Mouse (Mus musculus): ENCODE data around the gene Kcnd3. TPM values are rescaled to one million over a fixed set of nuclear protein-coding genes. Genes with fewer than 3 reads are reported as not detected.
A peak's percentile ranks its signal among the peaks of the same experiment; 100 is the strongest.

Kcnd3 gene
- total RNA-seq, 2 experiments from 2014 or later: 61.6 to 63.9 TPM

DNA sequence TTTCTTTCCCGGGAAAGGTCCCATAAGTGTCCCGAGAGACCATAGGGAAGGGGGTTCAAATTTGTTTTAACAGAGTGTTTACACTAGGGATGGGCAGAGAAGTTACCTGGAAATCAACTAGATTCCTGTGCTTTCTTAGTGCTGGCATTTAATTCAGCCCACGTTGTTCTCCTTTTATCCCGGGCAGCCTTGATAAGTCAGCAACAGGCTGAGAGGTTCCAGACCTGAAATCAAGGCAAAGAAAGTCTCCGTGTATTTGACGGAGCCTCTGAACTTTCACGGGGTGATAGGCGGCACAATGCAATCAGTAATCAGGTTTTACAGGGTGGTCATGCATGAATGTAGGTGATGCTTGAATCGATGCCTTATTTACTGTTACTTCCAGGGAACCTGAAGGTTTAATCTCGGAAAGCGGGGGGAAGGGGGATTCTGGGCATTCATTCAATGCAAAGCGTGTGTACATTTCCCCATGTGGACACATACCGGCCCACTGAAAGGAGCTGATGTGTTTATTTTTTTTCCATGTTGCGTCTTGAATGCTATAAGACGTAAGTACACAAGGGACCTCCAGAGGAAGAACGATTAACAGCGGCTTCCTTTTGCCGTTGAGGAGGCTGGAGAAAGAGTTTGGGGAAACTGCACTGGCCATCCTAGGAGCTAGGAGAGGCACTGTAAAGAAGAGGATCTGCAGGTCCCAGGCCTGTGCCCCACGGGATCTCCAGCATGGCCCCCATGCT is 1.3 kb downstream of the Kcnd3 start:
- no peak for DNase-seq (ENCODE audit: low spot score in 2 of 2)

- DNase-seq (ENCODE audit: low spot score in 2 of 2): no peak
These were observed 5.5 kb downstream of the Kcnd3 start for GRCm38 (mm10) chr3:105457657-105458056.

DNA sequence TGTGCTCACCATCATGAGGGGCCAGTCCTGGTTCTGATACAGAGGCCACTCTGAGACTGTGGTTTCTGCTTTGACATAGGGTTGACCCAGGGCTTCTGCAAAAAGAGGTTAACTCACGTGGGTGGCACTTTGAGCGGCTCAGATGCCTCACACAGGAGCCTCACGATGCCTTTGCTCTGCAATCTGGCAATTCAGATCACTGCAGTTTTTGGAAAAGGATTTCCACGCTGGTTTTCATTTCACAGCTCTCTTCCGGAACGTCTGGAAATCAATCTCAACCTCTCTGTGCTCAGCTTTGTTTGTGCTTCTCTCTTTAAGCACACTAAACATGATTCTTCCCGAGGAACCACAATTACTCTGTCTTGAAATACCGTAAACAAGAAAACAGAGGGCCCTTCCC is 14.4 kb downstream of the Kcnd3 start:
- DNase-seq (ENCODE audit: low spot score in 2 of 2): no peak

- no peak for DNase-seq (ENCODE audit: low spot score in 2 of 2)
These were observed 20.4 kb downstream of the Kcnd3 start for GRCm38 (mm10) chr3:105472564-105472963.

DNA sequence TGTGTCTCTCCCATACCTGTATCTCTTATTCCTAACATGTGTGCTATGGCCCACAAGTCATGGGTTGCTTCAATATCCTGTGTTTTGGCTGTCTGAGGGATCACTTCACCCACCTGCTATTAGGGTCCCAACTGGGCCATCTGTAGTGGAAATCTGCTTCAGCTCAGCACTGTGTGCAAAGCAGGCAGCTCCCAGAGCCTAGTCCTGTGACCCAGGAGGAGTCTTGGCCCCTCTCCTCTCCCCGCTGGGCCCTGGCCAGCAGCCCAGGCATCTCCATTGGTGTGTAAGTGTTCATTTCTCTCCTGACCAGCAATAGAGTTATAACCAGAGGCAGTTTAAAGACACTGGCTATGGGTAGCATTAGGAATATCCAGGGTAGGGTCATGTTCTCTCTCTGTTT is 24.3 kb downstream of the Kcnd3 start:
- DNase-seq (ENCODE audit: low spot score in 2 of 2): no peak

DNA sequence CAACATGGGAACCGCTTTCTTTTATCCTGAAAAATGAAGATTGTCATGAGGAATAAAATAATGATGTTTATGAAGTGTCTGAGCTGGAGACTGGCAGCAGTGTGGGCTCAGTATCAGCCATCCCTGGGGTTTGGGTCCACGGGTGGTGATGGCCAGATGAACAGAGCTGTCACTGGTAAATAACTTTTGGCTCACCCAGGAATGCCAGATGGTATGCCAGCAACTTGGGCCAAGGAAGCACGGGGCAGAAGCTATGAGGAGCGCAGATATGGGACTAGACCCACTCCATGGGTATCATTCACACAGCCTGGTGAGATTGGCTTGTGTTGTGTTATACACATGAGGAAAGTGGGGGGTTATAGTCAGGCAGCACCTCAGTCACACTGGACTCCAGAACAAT is 26.7 kb downstream of the Kcnd3 start:
- no peak for DNase-seq (ENCODE audit: low spot score in 2 of 2)

DNA sequence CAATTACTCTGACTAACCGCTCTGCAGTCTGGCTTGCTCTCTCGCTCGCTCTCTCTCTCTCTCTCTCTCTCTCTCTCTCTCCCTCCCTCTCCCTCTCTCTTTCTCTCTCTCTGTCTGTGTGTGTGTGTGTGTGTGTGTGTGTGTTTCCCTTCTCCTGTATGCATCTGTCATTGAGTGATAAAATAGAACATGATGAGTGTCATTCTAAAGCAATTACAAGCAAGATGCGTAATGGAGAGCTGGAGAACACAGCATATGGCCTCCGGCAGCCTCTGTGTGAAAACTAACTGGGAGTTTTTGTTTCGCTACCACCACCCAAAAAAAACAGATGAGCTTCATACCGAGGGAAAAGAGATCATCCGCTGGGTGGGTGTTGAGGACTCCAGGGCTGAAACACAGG is 29.3 kb downstream of the Kcnd3 start:
- DNase-seq (ENCODE audit: low spot score in 2 of 2): peak; percentile 52 to 78

DNA sequence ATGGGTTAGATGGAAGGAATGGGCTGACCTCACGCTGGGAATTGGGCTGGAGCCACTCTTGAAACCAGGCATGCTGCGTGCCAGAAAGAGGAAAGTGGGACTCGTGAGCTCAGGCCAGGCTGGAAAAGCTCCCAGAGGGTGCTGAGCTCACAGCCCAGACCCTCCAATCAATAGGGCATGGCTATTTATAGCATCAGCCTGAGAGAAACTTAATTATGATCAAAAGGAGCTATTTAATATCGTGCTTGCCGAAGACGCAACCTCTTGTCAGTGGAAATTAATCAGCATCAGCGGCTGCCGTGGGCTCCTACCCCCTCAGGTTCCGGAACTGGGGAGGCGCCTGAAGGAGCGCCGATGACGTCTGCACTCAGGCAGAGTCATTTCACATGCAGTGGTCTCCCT is 31.5 kb downstream of the Kcnd3 start:
- DNase-seq (ENCODE audit: low spot score in 2 of 2): no peak

DNA sequence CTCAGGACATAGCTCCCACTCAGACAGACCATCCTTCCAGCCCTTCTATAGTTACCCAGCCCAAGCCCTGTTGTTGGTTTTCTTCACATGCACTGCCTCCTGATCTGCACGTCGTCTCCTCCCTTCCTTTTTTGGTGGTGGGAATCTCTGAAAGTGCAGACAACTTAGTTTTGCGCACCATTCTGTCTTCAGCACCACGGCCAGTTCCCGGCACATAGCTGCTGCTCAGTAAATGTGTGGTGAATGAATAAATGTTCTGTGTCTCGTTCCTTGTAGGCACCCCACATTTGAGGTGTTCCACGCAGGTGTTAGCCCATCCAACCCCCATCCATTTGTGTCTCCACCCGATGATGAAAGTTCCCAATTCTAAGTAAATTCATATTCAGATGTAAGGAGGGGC is 35.0 kb downstream of the Kcnd3 start:
- DNase-seq (ENCODE audit: low spot score in 2 of 2): no peak

GRCm38 (mm10) chr3:105489607-105490006 is 37.5 kb downstream of the Kcnd3 start:
- peak; percentile 77 to 89 for DNase-seq (ENCODE audit: low spot score in 2 of 2)

GRCm38 (mm10) chr3:105494886-105495285 is 42.8 kb downstream of the Kcnd3 start:
- no peak for DNase-seq (ENCODE audit: low spot score in 2 of 2)

- DNase-seq (ENCODE audit: low spot score in 2 of 2): no peak
These were observed 44.1 kb downstream of the Kcnd3 start for GRCm38 (mm10) chr3:105496216-105496615.

DNA sequence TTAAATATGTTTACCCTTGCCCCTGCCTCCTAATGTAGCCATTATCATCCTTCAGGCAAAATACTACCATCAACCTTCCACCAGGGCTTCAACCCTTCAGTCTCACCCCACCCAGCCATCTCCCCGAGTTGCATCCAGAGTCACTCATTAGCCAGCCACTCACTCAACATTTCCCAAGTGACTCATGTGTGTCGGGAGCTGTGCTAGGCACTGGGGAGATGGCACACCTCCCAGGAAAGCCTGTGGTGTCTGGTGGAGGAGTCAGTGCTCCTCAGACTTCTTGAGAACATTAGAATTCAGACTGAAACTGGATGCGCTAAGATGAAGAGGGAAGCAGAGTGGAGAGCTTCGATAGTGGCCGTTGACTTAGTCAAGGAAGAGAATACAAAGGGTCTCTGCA is 44.8 kb downstream of the Kcnd3 start:
- no peak for DNase-seq (ENCODE audit: low spot score in 2 of 2)

DNA sequence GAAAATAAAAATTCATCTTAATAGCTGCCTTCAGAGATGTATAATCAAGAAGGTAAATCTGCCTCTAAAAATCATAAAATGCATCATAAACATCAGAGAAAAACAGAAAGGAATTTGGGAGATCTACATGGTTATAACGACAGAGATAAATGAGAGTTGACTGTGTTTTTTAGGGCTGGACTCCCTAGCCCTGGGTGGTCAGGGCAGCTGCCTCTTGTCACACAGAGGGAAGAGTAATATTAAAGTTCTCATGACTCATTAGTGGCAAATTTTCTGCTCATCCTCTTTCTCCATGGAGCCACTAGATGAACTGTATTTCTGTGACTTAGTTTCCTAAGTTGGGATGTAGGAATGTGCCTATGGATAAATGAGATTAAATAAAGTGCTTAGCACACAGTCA is 48.9 kb downstream of the Kcnd3 start:
- no peak for DNase-seq (ENCODE audit: low spot score in 2 of 2)

GRCm38 (mm10) chr3:105504272-105504671 is 52.1 kb downstream of the Kcnd3 start:
- no peak for DNase-seq (ENCODE audit: low spot score in 2 of 2)

DNA sequence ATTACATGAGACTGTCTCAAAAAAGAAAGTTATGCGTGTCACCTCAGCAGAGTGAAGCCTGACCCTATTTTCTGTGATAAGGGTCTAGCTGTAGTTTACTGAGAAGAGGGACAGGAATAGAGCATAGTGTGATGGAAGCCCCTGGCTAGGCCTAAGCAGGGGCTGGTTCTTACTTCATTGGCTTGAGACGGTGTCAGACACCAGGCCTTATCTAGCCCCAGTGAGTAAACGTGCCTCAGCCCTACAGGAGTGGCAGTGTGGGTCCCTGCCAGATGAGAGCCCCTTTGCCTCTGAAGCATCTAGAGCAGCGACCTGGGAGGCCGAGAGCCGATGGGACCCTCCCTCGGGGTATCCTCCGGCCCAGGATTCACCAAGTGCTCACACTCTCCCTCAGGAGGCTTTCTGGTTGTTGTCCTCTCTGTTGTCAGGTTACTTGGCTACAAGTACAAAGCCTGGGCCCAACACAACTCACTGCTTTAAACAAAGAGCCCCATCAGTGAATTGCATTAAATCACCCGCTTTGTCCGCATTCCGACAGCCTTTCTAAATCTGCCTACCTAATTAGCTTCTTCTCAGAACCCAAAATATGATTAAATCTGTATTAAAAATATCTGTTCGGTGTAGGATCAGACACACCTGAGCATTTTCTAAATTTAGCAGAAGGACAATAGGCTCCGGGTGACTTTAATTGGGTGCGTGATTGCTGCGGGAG is 53.2 kb downstream of the Kcnd3 start:
- no peak for DNase-seq (ENCODE audit: low spot score in 2 of 2)

DNA sequence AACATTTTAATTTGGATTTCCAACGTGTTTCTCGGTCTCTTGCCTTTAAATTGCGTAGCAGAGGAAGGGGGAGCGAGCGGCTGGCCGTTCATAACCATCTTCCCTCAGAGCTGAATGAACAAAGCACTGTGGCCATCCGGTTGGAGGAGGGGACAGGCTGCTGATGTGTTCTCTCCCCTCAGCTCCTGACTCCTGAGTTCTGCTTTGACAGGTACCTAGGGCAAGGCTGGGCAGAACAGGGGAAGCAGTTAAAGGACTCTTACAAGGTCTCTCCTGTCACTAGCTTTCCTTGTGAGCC is 53.7 kb downstream of the Kcnd3 start:
- no peak for DNase-seq (ENCODE audit: low spot score in 2 of 2)

- DNase-seq (ENCODE audit: low spot score in 2 of 2): peak in 1 of 2 experiments; percentile 39
These were observed 54.5 kb downstream of the Kcnd3 start for GRCm38 (mm10) chr3:105506592-105506991.

GRCm38 (mm10) chr3:105509321-105509720 is 57.2 kb downstream of the Kcnd3 start:
- DNase-seq (ENCODE audit: low spot score in 2 of 2): no peak

GRCm38 (mm10) chr3:105511836-105512235 is 59.7 kb downstream of the Kcnd3 start:
- no peak for DNase-seq (ENCODE audit: low spot score in 2 of 2)

- DNase-seq (ENCODE audit: low spot score in 2 of 2): no peak
These were observed 62.1 kb downstream of the Kcnd3 start for GRCm38 (mm10) chr3:105514215-105514614.

DNA sequence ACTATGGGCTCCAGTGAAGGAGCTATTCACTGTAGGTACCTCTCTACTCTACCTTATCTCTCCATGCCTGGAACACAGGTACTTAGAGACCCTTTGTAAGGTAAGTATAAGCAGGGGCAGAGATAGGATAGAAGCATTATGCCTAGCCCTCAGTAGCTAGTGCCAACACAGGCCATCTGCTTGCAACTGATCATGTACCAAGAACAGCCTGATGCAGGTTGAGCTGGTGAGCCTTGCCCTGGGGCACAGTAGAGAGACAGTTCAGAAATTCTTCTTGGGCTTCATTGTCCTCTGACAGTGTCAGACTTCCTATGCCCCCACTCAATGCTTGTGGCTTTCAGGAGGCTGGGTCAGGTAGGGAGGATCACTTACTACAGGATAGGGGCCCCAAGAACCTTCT is 62.9 kb downstream of the Kcnd3 start:
- no peak for DNase-seq (ENCODE audit: low spot score in 2 of 2)

- no peak for DNase-seq (ENCODE audit: low spot score in 2 of 2)
These were observed 63.5 kb downstream of the Kcnd3 start for GRCm38 (mm10) chr3:105515640-105516039.
